Mouse (Mus musculus): Measurements from ENCODE around the gene Rgs7.

DNA sequence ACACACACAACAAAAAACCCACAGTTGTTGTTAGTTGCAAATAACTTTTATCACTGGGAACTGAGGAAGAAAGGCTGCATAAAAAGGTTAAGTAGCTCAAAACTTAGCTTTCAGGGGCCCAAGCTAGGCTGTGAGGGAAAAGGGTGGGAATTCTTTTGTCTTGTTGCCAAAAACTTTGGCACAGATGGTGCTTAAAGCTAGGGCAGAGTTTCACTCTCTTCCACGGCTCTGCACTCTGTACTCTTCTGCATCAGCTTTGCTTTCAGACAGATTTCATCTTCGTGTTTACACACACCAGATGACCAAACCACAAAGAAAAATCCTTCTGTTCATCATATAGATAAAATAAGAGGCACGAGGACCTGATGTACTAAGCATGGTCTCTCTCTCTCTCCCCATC lies 237.6 kb downstream of the Rgs7 start:
- TF ChIP-seq CTCF (IDR thresholded peaks at IDR 0.05; ENCODE audit: low read depth) (no peak), EP300 (IDR thresholded peaks at IDR 0.05; ENCODE audit: low read depth) (no peak)

All from liver, embryonic 14.5 days (tissue).